Mouse (Mus musculus) urinary bladder, postnatal 14 days (tissue): Measurements from ENCODE around the gene Ghrh.
"Not testable (repeated sequence)": the region's sequence is repeated elsewhere in the genome, so short reads cannot be mapped to it uniquely, and the experiment has no call there.

Experiments
- DNase-seq: peaks from one replicate; pipeline ENCODE4 v3.0.0; 2021; ENCODE audit warnings: low spot score

Ghrh gene

GRCm38 (mm10) chr2:157347361-157348159 is at the start of gene Ghrh:
TSS of gene Ghrh (minus strand) at chr2:157347506.
- no peak for DNase-seq

GRCm38 (mm10) chr2:157395960-157396359 is 48.7 kb upstream of the Ghrh start:
- no peak for DNase-seq

- DNase-seq = no peak
Observed at GRCm38 (mm10) chr2:157395371-157395770, 48.1 kb upstream of the Ghrh start.

- DNase-seq = peak; percentile 69
Observed at GRCm38 (mm10) chr2:157394868-157395267, 47.6 kb upstream of the Ghrh start.

- DNase-seq = no peak
Observed at GRCm38 (mm10) chr2:157393549-157393948, 46.2 kb upstream of the Ghrh start.

- no peak for DNase-seq
Observed at GRCm38 (mm10) chr2:157392331-157392730, 45.0 kb upstream of the Ghrh start.

- no peak for DNase-seq
Observed at GRCm38 (mm10) chr2:157389591-157389921, 42.2 kb upstream of the Ghrh start.

GRCm38 (mm10) chr2:157388901-157389590 is 41.7 kb upstream of the Ghrh start:
- not testable (repeated sequence) for DNase-seq

GRCm38 (mm10) chr2:157384836-157385235 is 37.5 kb upstream of the Ghrh start:
- no peak for DNase-seq

- DNase-seq = no peak
Observed at GRCm38 (mm10) chr2:157376995-157377394, 29.7 kb upstream of the Ghrh start.

GRCm38 (mm10) chr2:157375794-157376757 is 28.8 kb upstream of the Ghrh start:
- no peak for DNase-seq

GRCm38 (mm10) chr2:157375051-157375450 is 27.7 kb upstream of the Ghrh start:
- DNase-seq = no peak

GRCm38 (mm10) chr2:157373681-157374080 is 26.4 kb upstream of the Ghrh start:
- peak; percentile 65 for DNase-seq

GRCm38 (mm10) chr2:157371696-157372095 is 24.4 kb upstream of the Ghrh start:
- DNase-seq = no peak

GRCm38 (mm10) chr2:157367991-157368390 is 20.7 kb upstream of the Ghrh start:
- DNase-seq = peak; percentile 11

GRCm38 (mm10) chr2:157367184-157367893 is 20.0 kb upstream of the Ghrh start, which contains the start of gene Manbal:
TSS of gene Manbal (plus strand) at chr2:157367594.
- peak; percentile 97 for DNase-seq

GRCm38 (mm10) chr2:157366762-157367161 is 19.5 kb upstream of the Ghrh start:
- no peak for DNase-seq

GRCm38 (mm10) chr2:157363031-157363430 is 15.7 kb upstream of the Ghrh start:
- DNase-seq = no peak

- DNase-seq = no peak
Observed at GRCm38 (mm10) chr2:157360028-157360427, 12.7 kb upstream of the Ghrh start.

GRCm38 (mm10) chr2:157354106-157354505 is 6.8 kb upstream of the Ghrh start:
- DNase-seq = no peak

- DNase-seq = no peak
Observed at GRCm38 (mm10) chr2:157353183-157353582, 5.9 kb upstream of the Ghrh start.
